Mouse (Mus musculus) telencephalon, adult 2 months (tissue): Measurements from ENCODE around the gene Pygb.

Experiments used
- DNase-seq: peaks from one replicate; pipeline ENCODE4 v3.0.0-alpha.2; 2011; ENCODE audit warnings: low read depth, low spot score

Pygb gene

DNA sequence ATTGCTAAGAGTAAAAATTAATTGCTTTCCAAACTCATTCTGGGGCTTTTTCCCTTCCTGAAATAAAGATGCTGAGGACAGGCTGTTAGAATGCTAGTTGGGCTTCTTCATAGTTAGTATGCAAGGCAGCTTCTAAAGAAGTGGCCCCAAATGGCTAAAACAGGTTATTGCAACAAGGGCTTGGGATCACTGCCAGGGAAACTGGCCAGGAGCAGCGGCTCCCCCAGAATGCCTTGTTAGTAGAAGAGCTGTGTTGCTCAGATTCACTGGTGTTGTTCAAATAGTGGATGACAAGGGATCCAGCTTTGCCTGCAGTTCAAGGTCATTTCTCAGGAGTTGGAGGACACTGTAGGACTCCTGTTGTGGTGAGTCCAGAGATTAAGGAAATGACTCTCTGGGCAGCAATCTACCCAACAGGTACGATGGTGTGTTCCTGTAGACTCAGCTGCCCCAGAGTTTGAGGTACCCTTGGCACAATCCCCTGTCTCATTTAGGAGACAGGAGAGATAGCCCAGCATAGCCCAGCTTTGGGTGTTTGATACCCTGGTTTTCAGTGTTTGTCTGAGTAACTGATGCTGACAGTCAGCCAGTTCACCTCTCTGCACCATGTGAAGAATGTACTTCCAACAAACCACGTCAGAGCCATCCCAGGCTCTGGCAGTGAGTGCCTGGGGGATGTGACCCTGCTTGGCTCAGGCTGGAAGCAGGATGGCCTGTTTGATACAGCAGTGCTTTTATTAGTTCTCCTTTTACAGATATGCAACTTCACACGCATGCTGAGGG, 2.4 kb downstream of the Pygb start:
- DNase-seq, result no peak

DNA sequence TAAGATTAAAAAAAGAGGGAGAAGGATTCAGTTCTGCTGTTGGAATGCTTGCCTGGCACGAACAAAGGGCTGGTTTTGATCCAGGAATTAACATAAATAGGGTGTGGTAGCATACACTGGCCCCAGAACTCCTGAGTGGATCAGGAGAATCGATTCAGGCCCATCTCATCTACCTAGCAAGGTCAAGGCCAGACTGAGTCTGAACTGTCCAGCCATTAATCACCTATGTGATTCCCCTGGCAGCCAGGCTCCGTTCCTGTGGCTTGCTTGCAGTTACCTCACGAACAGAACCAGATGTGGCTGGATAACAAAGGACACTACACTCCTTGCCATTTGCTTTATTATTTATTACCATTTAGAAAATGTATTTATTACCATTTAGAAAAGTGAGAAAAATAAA, 6.8 kb downstream of the Pygb start:
- DNase-seq, result no peak

DNA sequence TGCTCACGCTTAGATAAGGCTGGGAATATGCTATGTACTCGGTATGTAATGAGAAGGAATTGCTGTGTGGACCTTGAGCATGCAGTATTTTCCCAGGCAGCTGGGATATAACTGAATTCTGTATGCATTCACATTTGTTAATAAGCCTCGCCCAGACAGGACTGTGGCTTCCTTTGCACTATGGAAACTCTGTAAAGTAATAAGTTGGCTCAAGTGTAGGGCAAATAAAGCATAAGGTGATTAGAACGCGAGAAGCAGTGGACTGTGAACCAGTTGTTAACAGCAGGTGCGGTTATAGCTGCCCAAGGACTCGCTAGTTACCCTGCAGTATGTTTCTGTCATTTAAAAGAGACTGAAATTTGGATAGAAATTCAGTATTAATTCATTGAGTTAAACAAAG, 11.5 kb downstream of the Pygb start:
- no peak for DNase-seq

DNA sequence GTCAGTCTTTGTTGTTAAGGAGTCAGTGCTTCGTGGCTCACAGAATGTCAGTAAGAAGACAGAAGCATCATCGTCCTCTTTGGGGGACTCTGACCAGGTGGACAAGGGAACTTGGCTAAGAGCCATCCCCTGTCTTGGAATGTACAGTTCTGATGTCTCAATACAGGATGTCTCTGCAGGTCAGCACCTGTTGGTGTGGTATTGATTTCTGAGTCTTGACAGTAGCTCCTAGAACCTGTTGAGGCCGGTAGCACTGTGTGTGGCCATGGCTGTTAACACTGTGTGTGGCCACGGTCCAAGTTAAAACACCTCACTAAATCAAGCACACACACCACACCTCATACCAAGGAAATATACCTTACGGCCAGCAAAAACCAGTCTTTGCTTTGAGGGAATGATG, 14.1 kb downstream of the Pygb start:
- DNase-seq, result no peak

DNA sequence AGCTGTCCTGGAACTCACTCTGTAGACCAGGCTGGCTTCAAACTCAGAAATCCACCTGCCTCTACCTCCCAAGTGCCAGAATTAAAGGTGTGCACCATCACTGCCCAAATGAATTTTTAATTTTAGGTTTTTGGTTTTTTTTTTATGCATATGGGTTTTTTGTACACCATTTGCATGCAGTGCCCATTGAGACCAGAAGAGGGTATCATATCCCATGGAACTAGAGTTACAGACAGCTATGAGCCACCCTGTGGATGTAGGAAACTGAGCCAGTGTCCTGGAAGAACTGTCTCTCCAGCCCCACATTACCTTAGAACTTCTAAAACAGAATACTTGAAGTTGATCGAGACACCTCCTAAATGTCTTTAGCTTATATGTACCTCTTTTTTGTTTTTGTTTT, 16.5 kb downstream of the Pygb start:
- DNase-seq, result no peak

DNA sequence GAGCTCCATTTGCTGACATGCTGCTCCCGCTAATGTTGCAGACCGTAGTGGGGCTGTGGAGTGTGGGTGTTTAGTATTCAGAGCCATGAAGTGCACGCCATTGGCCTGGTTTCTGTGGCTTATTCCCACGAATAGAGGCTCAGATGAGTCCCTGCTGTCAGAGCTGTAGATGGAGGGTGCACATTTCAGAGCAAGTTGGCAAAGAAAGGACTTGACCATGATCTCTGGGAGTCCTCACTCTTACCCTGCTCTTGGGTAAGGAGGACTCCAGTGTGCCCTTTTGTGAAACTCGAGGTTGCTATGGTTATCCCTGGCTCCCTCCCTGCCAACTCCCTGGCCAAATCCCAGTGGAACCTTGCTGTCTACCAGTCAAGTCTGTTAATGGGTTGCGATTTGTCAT, 21.8 kb downstream of the Pygb start:
- DNase-seq, result no peak

DNA sequence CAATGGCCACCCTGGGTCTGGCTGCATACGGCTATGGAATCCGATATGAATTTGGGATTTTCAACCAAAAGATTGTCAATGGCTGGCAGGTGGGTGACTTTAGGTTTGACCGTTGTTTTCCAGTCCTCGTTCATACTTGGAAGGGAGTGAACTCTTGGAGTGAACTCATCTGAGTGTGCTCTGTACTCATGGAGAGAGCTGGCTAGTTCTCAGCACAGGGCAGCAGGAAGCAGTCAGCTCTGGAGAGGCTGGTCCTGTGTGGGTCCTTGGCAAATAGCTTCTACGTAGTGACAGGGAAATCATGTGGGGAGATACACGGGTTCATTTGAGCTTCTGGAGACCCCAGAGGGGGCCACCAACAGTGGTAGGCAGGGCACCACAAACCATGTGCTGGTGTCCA, 22.3 kb downstream of the Pygb start:
- no peak for DNase-seq

DNA sequence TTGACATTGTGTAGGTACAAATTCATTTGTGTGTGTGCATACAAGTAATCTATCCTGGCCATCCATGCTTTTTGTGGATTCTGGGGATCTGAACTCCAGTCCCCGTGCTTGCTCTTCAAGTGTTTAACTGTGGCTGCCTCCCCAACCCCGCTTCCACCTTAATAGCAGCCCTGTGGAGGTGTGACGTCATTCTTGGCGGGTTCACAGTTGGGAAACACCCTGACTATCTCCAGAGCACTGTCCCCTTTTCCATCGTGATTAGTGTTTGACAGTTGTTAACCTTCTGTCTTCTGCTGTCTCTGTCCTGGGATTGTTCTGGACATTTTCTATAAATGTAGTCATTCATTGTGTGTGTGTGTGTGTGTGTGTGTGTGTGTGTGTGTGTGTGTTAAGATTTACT, 24.1 kb downstream of the Pygb start:
- DNase-seq, result no peak

DNA sequence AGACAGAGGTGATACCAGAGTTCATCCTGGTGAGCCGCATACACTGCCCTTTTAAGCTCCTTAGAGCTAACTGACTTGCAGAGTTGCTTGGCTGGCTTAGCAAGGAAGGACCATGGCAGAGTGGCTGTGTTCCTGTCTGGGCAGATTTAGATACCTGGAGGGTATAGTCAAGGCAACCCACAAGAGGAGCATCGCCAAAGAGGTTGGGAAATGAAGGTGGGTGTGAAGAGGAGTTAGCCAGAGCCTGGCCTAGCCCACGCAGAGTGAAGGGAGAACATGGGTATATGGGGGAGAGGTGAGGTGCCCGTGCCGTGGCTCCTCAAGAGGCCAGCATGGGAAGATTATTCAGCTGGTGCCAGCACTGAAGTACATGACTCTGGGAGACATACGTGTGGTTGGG, 26.3 kb downstream of the Pygb start:
- no peak for DNase-seq

DNA sequence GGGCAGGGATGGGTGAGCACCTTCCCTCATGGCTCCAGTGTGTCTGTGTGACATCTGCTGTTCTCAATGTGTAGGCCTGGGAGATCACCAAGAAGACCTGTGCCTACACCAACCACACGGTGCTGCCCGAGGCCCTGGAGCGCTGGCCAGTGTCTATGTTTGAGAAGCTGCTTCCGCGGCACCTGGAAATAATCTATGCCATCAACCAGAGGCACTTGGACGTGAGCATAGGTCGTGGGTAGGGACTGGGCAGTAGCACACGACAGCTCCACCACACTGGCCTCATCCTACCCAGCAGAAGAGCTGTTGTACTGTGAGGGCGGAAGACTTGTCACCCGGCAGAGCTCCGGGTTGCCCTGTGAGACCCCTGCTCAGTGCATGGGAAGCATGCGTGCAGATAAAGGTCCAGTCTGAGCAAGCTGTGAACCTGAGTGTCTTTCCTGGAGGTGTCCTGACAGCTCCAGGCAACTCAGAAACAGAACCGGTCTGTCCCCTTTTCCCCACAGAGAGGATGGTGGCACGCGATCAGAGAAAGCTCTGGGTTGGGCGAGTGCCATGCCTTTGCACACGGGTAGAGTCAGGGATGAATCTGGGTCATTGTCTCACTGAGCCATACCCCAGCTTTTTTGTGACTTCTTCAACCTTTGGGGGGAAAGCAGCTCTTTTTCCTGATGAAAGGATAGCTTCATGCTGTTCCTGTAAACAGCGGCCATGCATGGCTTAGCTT, 30.3 kb downstream of the Pygb start:
- no peak for DNase-seq

DNA sequence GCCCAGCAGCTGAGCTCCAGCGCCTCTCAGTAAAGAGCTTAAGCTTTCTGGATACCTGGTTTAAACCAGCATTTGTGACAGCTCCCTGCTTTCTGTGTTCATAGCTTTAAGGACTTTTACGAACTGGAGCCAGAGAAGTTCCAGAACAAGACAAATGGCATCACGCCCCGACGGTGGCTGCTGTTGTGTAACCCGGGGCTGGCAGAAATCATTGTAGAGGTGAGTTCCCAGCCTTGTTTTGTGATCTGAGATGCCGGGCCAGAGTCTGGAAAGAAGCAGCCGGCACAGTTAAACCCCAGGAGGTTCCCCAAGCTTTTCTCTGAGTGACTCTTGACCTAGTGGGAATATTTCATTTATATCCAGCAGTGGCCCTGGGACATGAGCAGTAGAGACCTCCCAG, 32.2 kb downstream of the Pygb start:
- DNase-seq, result no peak

DNA sequence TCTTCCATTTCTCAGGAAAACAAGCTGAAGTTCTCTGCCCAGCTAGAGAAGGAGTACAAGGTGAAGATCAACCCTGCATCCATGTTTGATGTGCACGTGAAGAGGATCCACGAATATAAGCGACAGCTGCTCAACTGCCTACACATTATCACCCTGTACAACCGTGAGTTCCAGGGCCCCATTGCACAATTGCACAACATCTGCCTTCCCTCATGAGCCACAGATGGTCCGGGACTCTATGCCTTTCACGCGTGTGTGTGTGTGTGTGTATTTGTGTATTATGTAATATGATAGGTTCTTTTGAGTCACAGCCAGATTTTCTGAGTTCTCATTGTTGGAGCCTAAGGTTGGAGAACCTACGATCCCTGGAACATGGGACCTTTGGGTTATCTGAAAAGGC, 34.2 kb downstream of the Pygb start:
- peak; percentile 51 for DNase-seq

DNA sequence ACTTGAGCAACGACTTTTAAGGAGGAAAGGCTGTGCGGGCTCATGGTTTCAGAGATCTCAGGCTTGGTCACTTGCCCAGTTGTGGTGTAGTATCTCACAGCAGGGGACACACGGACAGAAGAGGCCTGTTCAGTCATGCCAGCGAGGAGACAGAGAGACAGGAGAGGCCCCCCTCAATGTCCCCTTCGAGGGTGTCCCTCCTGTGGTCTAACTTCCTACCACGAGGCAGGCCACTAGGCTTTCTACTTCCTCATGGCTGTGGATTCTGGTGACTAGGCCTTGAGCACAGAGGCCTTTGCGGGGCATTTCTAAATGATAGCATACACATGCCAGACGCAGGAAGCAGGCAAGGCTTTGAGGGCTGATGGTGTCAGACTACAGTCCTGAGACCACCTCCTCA, 36.5 kb downstream of the Pygb start:
- DNase-seq, result no peak

DNA sequence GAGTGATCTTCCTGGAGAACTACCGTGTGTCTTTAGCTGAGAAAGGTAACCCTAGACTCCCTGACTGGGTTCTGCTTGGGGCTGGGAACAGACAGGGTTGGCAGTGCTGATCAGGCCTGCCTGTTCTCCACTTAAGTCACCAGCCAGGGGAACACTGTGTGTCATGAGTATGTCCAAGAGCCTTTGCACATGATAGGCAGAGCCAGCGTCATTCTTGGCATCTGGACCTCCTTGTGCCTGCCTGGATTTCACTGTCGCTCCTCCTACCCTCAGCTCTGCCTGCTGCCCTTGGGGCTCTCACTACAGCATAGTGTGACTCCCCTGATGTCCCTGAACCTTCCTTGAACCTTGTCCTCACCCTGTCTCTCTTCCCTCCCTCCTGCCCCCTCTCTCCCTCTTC, 39.9 kb downstream of the Pygb start:
- DNase-seq, result no peak

DNA sequence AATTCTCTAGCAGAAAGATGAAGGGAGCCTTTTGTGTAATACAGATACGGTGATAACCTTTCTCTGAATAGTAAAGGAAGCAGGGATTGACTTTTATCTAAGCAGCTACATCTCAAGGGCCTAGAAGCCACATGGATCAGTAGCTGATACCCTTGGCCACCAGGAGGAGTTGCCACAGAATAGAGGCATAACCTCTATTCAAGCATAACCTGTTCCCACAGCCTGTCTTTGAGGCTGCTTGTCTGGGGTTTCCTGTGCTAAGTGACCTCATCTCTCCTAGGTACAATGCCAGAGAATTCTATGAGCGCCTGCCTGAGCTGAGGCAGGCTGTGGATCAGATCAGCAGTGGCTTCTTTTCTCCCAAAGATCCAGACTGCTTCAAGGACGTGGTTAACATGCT, 41.6 kb downstream of the Pygb start:
- DNase-seq, result no peak

DNA sequence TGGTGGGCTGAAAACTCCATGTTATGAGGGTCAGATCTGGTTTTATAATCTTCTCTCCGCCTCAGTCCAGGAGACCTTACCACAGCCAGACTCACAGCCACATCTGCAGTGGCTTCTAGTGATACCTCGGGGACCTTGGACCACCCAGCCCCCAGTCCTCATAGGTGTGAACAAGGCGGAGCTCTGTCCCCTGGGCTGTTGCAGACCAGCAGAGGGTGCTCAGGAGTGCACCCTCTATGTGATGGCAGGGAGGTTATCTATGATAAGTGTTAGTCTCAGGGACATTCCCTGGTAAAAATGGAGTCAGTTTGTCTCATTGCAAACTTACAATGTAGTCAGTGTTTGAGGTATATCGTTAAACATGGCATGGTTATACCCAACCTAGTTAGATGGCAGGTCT, 42.1 kb downstream of the Pygb start:
- no peak for DNase-seq

DNA sequence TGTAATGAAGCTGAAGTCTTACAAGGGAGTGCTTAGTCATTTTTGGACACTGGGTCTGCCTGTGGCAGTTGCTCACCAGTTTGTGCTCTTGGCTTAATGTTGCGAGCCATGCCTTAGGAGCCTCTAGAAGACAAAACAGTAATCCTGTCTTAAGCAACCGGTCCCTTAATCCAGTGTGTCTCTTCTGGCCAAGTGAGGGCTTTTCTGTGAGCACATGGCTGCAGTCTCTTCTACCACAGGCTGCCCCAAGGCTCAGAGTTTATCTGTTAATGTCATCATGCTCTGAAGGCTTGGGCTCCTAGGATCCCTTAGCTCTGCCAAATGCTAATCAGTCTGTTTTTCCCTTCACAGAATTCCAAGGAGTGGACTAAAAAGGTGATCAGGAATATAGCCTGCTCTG, 43.5 kb downstream of the Pygb start:
- no peak for DNase-seq

DNA sequence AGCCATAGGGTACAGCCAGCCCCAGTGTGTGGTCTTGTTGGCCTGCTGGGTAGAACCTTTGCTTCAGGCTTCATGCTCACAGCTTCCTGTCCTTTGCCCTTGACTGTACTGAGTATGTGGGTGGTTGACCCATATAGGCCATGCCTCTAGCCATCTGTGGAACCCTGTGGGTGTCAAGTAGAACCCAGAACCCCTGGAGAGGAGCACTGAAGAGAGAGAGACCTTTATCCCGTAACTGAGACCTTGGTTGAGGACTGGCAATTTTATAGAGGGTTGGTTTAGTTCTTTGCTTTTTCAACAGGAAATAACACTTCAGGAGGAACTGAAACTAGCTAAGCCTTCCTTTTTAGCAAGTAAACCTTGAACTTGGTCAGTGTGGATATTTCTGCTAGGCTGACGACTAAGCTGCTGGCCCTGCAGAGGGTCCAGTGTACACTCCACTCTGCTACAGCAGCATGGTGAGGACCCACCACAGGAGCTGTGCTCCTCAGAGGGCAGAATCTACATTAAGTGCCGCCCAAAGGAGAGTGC, 44.4 kb downstream of the Pygb start:
- DNase-seq, result no peak

DNA sequence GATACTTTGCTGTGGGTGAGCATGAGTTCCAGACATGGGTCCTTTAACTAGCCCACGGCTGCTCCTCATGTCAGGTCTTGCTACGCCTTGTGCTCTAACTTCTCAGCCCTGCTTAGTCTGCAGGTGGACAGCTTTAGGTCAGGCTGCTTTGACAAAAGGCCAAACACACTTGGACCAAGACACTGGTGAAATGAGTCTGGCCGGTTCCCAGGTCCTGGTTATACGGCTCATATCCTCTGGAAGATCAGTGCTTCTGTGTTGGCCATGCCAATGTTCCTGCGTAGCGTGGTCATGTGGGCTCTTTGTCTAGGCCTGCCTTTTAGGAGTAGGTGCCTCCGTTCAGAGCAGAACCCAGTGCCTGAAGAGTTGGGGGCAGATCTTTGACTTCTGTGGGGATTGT, 45.5 kb downstream of the Pygb start:
- DNase-seq, result no peak

DNA sequence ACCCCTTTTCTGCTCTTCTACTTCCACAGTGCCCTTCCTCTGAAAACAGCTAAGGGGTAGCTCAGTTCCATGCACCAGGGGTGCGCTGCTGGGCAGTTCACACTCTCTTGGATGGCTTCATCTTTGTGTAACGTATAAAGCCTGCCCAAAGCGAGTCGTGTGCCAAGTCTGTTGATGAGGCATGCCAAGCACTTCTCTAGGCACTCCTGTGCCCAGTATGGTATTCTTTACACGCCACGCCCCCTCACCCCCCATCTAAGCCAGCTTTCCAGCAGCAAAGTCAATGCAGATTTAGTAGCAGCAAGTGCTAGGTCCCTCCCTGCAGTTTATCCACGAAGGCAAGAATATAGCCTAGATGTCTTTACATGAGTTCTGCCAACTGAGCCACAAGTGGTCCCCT, 48.1 kb downstream of the Pygb start:
- DNase-seq, result no peak

DNA sequence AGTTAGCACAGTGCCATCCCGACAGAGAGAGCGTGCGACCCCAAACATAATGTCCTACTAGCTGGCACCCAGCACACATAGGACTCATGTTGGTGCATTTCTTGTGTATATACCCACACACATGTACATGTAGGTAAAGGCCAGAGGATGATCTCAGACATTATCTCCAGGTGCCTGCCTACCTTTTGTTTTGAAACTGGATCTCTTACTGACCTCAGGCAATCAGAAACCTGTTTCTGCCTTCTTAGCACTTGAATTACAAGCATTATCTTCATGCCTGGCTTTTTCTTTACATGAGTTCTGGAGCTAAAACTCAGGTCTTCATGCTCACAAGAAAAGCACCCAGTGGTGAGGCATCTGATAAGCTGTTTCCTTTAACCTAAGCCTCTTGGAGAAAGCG, 49.4 kb downstream of the Pygb start:
- no peak for DNase-seq

DNA sequence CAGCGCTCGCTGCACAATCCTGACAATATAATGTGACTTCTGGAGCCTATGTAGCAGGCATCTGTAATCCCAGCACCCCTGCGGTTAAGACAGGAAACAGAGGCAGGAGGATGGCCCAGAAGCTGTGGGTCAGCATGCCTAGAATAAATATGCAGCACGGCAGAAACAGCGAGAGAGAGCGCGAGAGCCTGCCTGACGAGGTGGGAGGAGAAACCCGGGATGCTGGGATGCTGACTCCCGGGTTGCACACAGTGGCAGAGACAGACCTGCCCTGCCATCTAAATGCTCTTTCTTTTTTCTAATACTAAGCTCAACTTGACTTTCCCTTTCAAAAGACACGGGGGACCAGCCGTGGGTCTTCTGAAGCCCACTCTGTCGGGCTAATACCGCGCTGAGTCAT, 50.4 kb downstream of the Pygb start:
- no peak for DNase-seq

DNA sequence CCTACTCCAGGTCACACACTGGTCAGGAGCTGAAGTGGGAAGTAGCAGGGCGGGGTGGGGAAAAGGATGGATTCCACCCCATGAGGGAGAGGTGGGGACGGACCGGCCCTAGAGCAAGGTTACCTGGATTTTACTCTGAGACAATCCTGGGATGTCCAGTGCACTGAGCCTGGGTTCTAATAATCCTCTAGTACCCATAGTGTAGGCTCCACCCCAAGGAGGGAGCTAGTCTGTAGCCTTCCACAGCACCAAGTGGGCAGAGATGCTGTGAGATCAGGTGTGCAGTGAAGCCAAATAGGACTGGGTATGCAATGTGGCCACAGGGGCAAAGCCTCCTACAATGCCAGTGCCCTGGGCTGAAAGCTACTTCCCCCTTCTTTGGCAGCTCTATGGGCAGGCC, 51.2 kb downstream of the Pygb start:
- no peak for DNase-seq
